In genomic region chr1:157518111-157518523, GRCm38 (mm10) we compare ENCODE assay signal across 9 mouse cellular contexts. TPM values are rescaled to one million over a fixed set of nuclear protein-coding genes. Genes with fewer than 3 reads are reported as not detected.
DNase-seq lines count a peak whose midpoint lies in the region; ATAC-seq lines count a peak whose summit lies in the region.
"Had no signal": no experiment of that assay in that cellular context is flagged by ENCODE, and none has a peak within 500 bp of the region (broad histone marks: within the 10 kb centered on the region; RNA-seq: fewer than 3 reads in every experiment).

No protein-coding gene starts in this region.

- H3K4me2 ChIP-seq in embryonic facial prominence, embryonic 13.5 days, result no peak overlapping the region

- ATAC-seq in embryonic facial prominence, embryonic 13.5 days (ENCODE audit: insufficient number of reproducible peaks, insufficient read depth, low FRiP score, low TSS enrichment, low read depth), result peak; percentile 71; the same call in 1 of the 2 replicates

- DNase-seq in embryonic facial prominence, embryonic 10.5 days (ENCODE audit: low spot score), result no peak
- DNase-seq in Muller cell, postnatal 12 days (ENCODE audit: inconsistent ontology term), result peak; percentile 96
- peak; percentile 82 for DNase-seq in fibroblast of lung, adult 2 months (ENCODE audit: low read depth)
- DNase-seq in kidney, adult 18-20 months, result peak; percentile 70
- DNase-seq in left cerebral cortex, postnatal 10 days (ENCODE audit: extremely low spot score in 1 of 2, low spot score in 2 of 2), result peak; percentile 41 to 50
- peak; percentile 77 to 82 for DNase-seq in right cerebral cortex, postnatal 36 days (ENCODE audit: low spot score in 2 of 2)
- DNase-seq in embryo, embryonic 10 days (ENCODE audit: low spot score), result no peak

- H3K9me3 ChIP-seq in embryonic facial prominence, embryonic 13.5 days, result no peaks in the 10 kb centered on the region
- no peaks in the 10 kb centered on the region for H3K9me3 ChIP-seq in embryonic facial prominence, embryonic 10.5 days

- no peak overlapping the region for H3K9ac ChIP-seq in embryonic facial prominence, embryonic 13.5 days

- peaks cover 13% of the 10 kb centered on the region for H3K4me1 ChIP-seq in embryonic facial prominence, embryonic 13.5 days
- no peaks in the 10 kb centered on the region for H3K4me1 ChIP-seq in embryonic facial prominence, embryonic 10.5 days

- intact Hi-C loops in left cerebral cortex, postnatal 10 days (cut with DNase I), result no loop called here

- no peak overlapping the region for H3K27ac ChIP-seq in embryonic facial prominence, embryonic 13.5 days
- H3K27ac ChIP-seq in embryonic facial prominence, embryonic 10.5 days (replicated peaks), result no peak overlapping the region

- H3K36me3 ChIP-seq in embryonic facial prominence, embryonic 13.5 days, result no peaks in the 10 kb centered on the region
- no peaks in the 10 kb centered on the region for H3K36me3 ChIP-seq in embryonic facial prominence, embryonic 10.5 days (replicated peaks)

- no peaks in the 10 kb centered on the region for H3K27me3 ChIP-seq in embryonic facial prominence, embryonic 13.5 days
- no peaks in the 10 kb centered on the region for H3K27me3 ChIP-seq in embryonic facial prominence, embryonic 10.5 days (replicated peaks; ENCODE audit: low read depth, poor library complexity, severe bottlenecking)

- WGBS in embryonic facial prominence, embryonic 13.5 days, result 43% methylated on average over 4 of the region's 4 CpGs
- WGBS in embryonic facial prominence, embryonic 10.5 days, result 85% methylated on average over 4 of the region's 4 CpGs

- no peak overlapping the region for H3K4me3 ChIP-seq in embryonic facial prominence, embryonic 13.5 days
- H3K4me3 ChIP-seq in embryonic facial prominence, embryonic 10.5 days, result no peak overlapping the region
- H3K4me3 ChIP-seq: erythroblast, embryonic 14.5 days had no signal

RNA-seq across cellular contexts. Expression of gene Sec16b, which starts 11.6 kb away (rescaled TPM):
- polyA plus RNA-seq in embryonic facial prominence, embryonic 13.5 days (2015; fragmentation: Nextera tagmentation; extraction: Ambion mirVana), result 3.5 and 4.0 TPM in 2 replicates
- polyA plus RNA-seq in embryonic facial prominence, embryonic 10.5 days (2016; fragmentation: Nextera tagmentation; extraction: Ambion mirVana), result 0.67 and 0.82 TPM in 2 replicates
- under 1 TPM; 0.53 to 0.81 TPM for total RNA-seq in left cerebral cortex, postnatal 10 days (2021)
- polyA plus RNA-seq: erythroblast, embryonic 14.5 days had no signal

RNA-seq across cellular contexts. Expression of gene Cryzl2, which starts 59.7 kb away (rescaled TPM):
- polyA plus RNA-seq in embryonic facial prominence, embryonic 13.5 days (2015; fragmentation: Nextera tagmentation; extraction: Ambion mirVana), result 9.3 and 12.4 TPM in 2 replicates
- polyA plus RNA-seq in embryonic facial prominence, embryonic 10.5 days (2016; fragmentation: Nextera tagmentation; extraction: Ambion mirVana), result 5.4 and 8.1 TPM in 2 replicates
- total RNA-seq in left cerebral cortex, postnatal 10 days (2021), result 1 to 10 TPM; 3.3 to 3.9 TPM

Comparison
In these comparisons a context has a peak if more than half of its experiments do, and no peak if none do; other contexts are left out.
1. DNase-seq: peak in Muller cell, postnatal 12 days (single experiment), fibroblast of lung, adult 2 months (single experiment), kidney, adult 18-20 months (single experiment), left cerebral cortex, postnatal 10 days (2 of 2) and right cerebral cortex, postnatal 36 days (2 of 2); none in embryonic facial prominence, embryonic 10.5 days (single experiment) and embryo, embryonic 10 days (single experiment).